Mouse (Mus musculus) skeletal muscle tissue, postnatal 0 days (tissue): ENCODE measurements around the gene Tspan18. TPM values are rescaled to one million over a fixed set of nuclear protein-coding genes. Genes with fewer than 3 reads are reported as not detected.

Source experiments
- polyA plus RNA-seq: library from polyadenylated mRNA; unstranded; fragments of >200 nt; fragmentation: Nextera tagmentation; extraction: Ambion mirVana; gene quantifications from 2 replicates; pipeline ENCODE4 v1.2.1, GENCODE M21; 2015

Tspan18 gene
- 11.8 and 17.2 TPM in 2 replicates for polyA plus RNA-seq

DNA sequence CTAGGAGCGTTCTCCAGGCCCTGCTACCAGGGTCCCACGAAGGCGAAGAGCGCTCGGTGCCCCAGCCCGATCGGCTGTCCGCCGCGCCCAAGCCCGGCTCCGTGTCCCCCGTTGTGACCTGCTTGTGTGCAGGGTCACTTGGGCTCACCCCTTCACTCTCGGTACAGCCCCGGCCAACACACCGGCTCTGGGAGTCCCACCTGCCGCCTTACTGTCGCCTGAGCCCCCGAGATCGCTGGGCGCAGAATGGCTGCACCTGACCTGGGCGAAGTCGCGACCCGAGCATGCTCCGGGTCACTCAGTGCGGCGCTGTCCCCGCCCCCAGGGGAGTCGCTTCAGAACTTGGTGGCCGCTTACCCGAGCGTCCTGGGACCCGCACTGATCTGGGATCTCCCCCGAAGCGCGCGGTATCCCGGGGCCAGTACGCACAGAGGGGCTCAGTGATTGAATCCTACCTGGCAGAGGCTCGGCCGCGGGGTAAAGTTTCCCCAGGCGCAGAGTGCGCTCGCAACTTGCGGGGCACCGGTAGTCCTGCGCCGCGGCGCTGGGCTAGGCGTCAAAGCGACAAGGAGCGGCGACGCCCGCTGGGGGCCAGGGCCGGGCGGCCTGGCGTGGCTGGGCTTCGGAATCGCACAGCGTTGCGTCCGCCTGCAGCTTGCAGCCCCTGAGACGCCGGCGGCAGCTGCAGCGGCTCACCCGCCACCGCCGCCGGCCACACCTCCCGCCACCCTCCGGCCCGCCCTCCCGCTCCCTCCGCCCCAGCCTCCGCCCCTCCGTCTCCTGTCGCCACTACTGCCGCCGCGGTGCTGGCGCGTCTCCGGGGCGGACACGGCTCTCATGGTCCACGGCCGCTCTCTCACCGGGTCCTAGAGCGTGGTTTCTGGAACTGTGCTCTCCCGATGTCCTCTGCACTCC lies at the start of gene Tspan18:
Gene Tspan18, minus strand, starts transcription at position 689 of the 915 bp plus-strand sequence.

DNA sequence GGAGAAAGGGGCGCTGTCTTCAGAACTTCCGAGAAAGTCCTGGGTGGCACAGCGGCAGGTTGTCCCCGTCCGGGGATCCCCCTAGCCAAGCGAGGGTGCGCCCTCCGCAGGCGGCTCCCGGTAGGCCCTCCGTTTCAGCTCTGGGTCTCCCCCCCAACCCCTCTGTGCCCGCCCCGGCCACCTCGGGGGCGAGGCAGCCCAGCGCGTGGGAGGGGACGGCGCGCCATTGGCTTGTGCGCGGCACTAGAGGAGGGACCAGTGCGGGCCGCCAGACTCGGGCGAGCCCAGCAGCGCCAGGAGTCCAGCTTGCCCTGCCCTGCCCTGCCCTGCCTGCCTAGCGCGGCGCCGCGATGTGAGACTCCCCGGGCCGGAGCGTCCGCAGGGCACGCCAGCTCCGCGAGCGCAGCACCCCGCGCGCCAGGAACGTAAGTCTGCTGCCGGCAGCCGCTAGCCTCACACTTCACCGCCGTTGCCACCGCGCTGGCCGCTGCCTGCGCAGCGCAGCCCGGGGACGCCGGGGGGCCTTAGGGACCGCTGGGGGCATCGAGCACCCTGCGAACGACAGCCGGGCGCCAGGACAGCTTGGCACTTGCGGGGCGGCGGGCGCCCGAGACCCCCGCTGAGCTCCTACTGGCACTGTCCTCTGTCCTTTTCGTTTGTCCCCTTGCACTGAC lies 146.8 kb downstream of the Tspan18 start, which contains the start of gene Trp53i11:
Gene Trp53i11, plus strand, starts transcription at position 226 of the 674 bp plus-strand sequence.

Other genes with a start within 250 kb of the Tspan18 start
- gene Trp53i11, start 147.0 kb downstream of the Tspan18 start, polyA plus RNA-seq: 14.9 and 16.5 TPM in 2 replicates
- 41.8 and 45.4 TPM in 2 replicates for gene Cd82, start 128.6 kb upstream of the Tspan18 start, polyA plus RNA-seq
- gene Gm10803, start 226.1 kb upstream of the Tspan18 start, polyA plus RNA-seq: not detected in 2 replicates